Mouse (Mus musculus): Measurements from ENCODE around the gene Uggt1.

- TF ChIP-seq CTCF (IDR thresholded peaks at IDR 0.05; ENCODE audit: low read depth) (no peak), EP300 (IDR thresholded peaks at IDR 0.05; ENCODE audit: low read depth) (no peak)
These were observed 8.7 kb downstream of the Uggt1 start for GRCm38 (mm10) chr1:36235855-36236254.

Measured in liver, embryonic 14.5 days (tissue).